Mouse (Mus musculus) heart, adult 2 months (tissue): ENCODE data around the gene Naxe. TPM values are rescaled to one million over a fixed set of nuclear protein-coding genes. Genes with fewer than 3 reads are reported as not detected.

Source experiments
- DNase-seq, 2 experiments: peaks; one replicate each; pipeline ENCODE4 v3.0.0; 2021
- H3K27ac ChIP-seq: fragments of 200-600 bp; 2 replicates; pipeline ENCODE4 v1.8.1; 2022
- H3K27me3 ChIP-seq: fragments of 200-500 bp; 2 replicates; pipeline ENCODE4 v1.6.1; 2012; ENCODE audit warnings: mild to moderate bottlenecking, low read length, inconsistent platforms, mixed read lengths; ENCODE audit not compliant: control insufficient read depth, insufficient read depth
- H3K36me3 ChIP-seq: fragments of 200-500 bp; 2 replicates; pipeline ENCODE4 v1.6.1; 2012; ENCODE audit warnings: low read length, inconsistent platforms; ENCODE audit not compliant: control insufficient read depth, insufficient read depth
- H3K4me1 ChIP-seq: fragments of 200-500 bp; 2 replicates; pipeline ENCODE4 v1.6.1; 2011; ENCODE audit warnings: low read length; ENCODE audit not compliant: control insufficient read depth, insufficient read depth
- H3K4me3 ChIP-seq: fragments of 200-600 bp; 2 replicates; pipeline ENCODE4 v1.8.1; 2022
- H3K79me2 ChIP-seq: fragments of 200-500 bp; replicated peaks from 2 replicates; pipeline ENCODE4 v1.6.1; 2012; ENCODE audit warnings: mild to moderate bottlenecking, inconsistent platforms, low read length, moderate library complexity, mixed read lengths; ENCODE audit not compliant: control insufficient read depth, insufficient read depth
- H3K9ac ChIP-seq: fragments of 200-500 bp; 2 replicates; pipeline ENCODE4 v1.6.1; 2012; ENCODE audit warnings: low read depth, mild to moderate bottlenecking, control low read depth, inconsistent platforms, low read length, mixed read lengths
- CTCF ChIP-seq: fragments of 200-600 bp; IDR thresholded peaks from 2 replicates; pipeline ENCODE4 v1.8.1; 2022; ENCODE audit warnings: antibody characterized with exemption, mild to moderate bottlenecking, moderate library complexity
- EP300 ChIP-seq: fragments of 200-500 bp; IDR thresholded peaks from 2 replicates; pipeline ENCODE4 v1.6.1; 2011; ENCODE audit warnings: low read depth, low read length, control low read depth; ENCODE audit not compliant: insufficient read depth
- POLR2A ChIP-seq: fragments of 200-500 bp; IDR thresholded peaks from 2 replicates; pipeline ENCODE4 v1.6.1; 2011; ENCODE audit warnings: mild to moderate bottlenecking, low read depth, low read length, control low read depth; ENCODE audit not compliant: insufficient read depth
- WGBS: fragments of 180-500 bp; shearing (Covaris S2); methylation state at CpG from one replicate; pipeline ENCODE4 v1.1.7; 2018; 5-methylcytosine and 5-hydroxymethylcytosine counted together
- intact Hi-C: fragments of 180-260 bp; cut with DNase I; formaldehyde crosslinking; loops from one replicate; pipeline ENCODE4 v1.15.1; 2025
- long read RNA-seq: library from polyadenylated mRNA; stranded (forward); transcript quantifications from one replicate; pipeline ENCODE4 v2.0.0, GENCODE M21; 2021
- polyA plus RNA-seq: library from polyadenylated mRNA; depleted of rRNA; stranded (reverse); fragments of >200 nt; gene quantifications from 2 replicates; pipeline ENCODE4 v1.2.3, GENCODE M21; 2012; rRNA removed
- total RNA-seq, 2 experiments: library from RNA; stranded (reverse); gene quantifications; 2 replicates each; pipeline ENCODE4 v1.2.3; 2021

Naxe gene
- total RNA-seq (10 to 100 TPM; 70.6 to 81.9 TPM), polyA plus RNA-seq (86.6 and 96.7 TPM in 2 replicates)
- long read RNA-seq, transcript Naxe-201 (6 exons, 908 nt) = major isoform, 47 of 51 reads
- long read RNA-seq, partial matches to known transcripts = 1 of 51 reads
- long read RNA-seq, other reads (novel, unspliced or antisense) = 3 of 51 reads

- Histone ChIP-seq H3K27me3 (no peaks in the 10 kb centered on the region), H3K9ac (peak within 1 kb of the TSS; percentile 95), H3K79me2 (peaks cover 4% of the 10 kb centered on the region; the same call in 1 of the 2 replicates), H3K4me1 (peaks cover 3% of the 10 kb centered on the region), H3K27ac (peak within 1 kb of the TSS; percentile 73), H3K4me3 (peak within 1 kb of the TSS; percentile 96), H3K36me3 (no peaks in the 10 kb centered on the region)
- intact Hi-C loops = loop anchor here (1.0 kb wide), 1 partner anchor 15 kb away; the partner anchor contains the start of gene Gpatch4
- no peak for TF ChIP-seq CTCF
- TF ChIP-seq EP300 = 0 out of 2 replicates have a peak, but pooled peaks have one; percentile 8
- peak; percentile 76 for TF ChIP-seq POLR2A
- under 1% methylated on average over 60 of the region's 60 CpGs for WGBS
- peak; percentile 89 to 91 for DNase-seq
Measured at GRCm38 (mm10) chr3:88057902-88058696, at the start of gene Naxe. TSS of gene Naxe (minus strand) at chr3:88058495.

- H3K36me3 ChIP-seq = no peaks in the 10 kb centered on the region
- no peak for DNase-seq
- H3K9ac ChIP-seq = no peak overlapping the region
- peaks cover 8% of the 10 kb centered on the region for H3K4me1 ChIP-seq
- 94% methylated on average over 4 of the region's 4 CpGs for WGBS
- intact Hi-C loops = no loop called here
- H3K27ac ChIP-seq = no peak overlapping the region
- no peaks in the 10 kb centered on the region for H3K79me2 ChIP-seq
- TF ChIP-seq CTCF (no peak), EP300 (no peak), POLR2A (no peak)
- H3K4me3 ChIP-seq = no peak overlapping the region
- no peaks in the 10 kb centered on the region for H3K27me3 ChIP-seq
Measured at GRCm38 (mm10) chr3:88106126-88106525, 47.8 kb upstream of the Naxe start.

- Histone ChIP-seq H3K4me3 (no peak overlapping the region), H3K9ac (no peak overlapping the region), H3K27ac (peak overlapping the region; percentile 56), H3K36me3 (no peaks in the 10 kb centered on the region), H3K79me2 (no peaks in the 10 kb centered on the region), H3K4me1 (peaks cover 8% of the 10 kb centered on the region), H3K27me3 (no peaks in the 10 kb centered on the region)
- TF ChIP-seq POLR2A = no peak
- TF ChIP-seq CTCF = no peak
- no peak for TF ChIP-seq EP300
- DNase-seq = peak; percentile 22 to 35
- intact Hi-C loops = no loop called here
- 52% methylated on average over 6 of the region's 6 CpGs for WGBS
Measured at GRCm38 (mm10) chr3:88102611-88103010, 44.3 kb upstream of the Naxe start.

- no peak for TF ChIP-seq EP300
- TF ChIP-seq POLR2A = no peak
- no peak for TF ChIP-seq CTCF
- WGBS = 45% methylated on average over 6 of the region's 6 CpGs
- H3K36me3 ChIP-seq = no peaks in the 10 kb centered on the region
- H3K27ac ChIP-seq = peak overlapping the region; percentile 56
- H3K4me3 ChIP-seq = no peak overlapping the region
- intact Hi-C loops = no loop called here
- DNase-seq = no peak
- H3K4me1 ChIP-seq = peaks cover 8% of the 10 kb centered on the region
- H3K79me2 ChIP-seq = no peaks in the 10 kb centered on the region
- H3K9ac ChIP-seq = no peak overlapping the region
- H3K27me3 ChIP-seq = no peaks in the 10 kb centered on the region
Measured at GRCm38 (mm10) chr3:88102196-88102595, 43.9 kb upstream of the Naxe start.

GRCm38 (mm10) chr3:88101736-88102135 is 43.4 kb upstream of the Naxe start:
- Histone ChIP-seq H3K4me3 (no peak overlapping the region), H3K79me2 (no peaks in the 10 kb centered on the region), H3K9ac (no peak overlapping the region), H3K27ac (peak overlapping the region; percentile 56; the same call in 1 of the 2 replicates), H3K36me3 (no peaks in the 10 kb centered on the region), H3K4me1 (peaks cover 8% of the 10 kb centered on the region), H3K27me3 (no peaks in the 10 kb centered on the region)
- no peak for DNase-seq
- intact Hi-C loops = no loop called here
- 85% methylated on average over 7 of the region's 7 CpGs for WGBS
- TF ChIP-seq EP300 (no peak), CTCF (no peak)

GRCm38 (mm10) chr3:88100251-88100650 is 42.0 kb upstream of the Naxe start:
- Histone ChIP-seq H3K36me3 (no peaks in the 10 kb centered on the region), H3K79me2 (no peaks in the 10 kb centered on the region)

More at GRCm38 (mm10) chr3:88100251-88100650, 42.0 kb upstream of the Naxe start:
- WGBS = 51% methylated on average over 3 of the region's 3 CpGs
- Histone ChIP-seq H3K9ac (no peak overlapping the region), H3K4me1 (peaks cover 8% of the 10 kb centered on the region), H3K27me3 (no peaks in the 10 kb centered on the region), H3K27ac (no peak overlapping the region), H3K4me3 (no peak overlapping the region)
- no peak for DNase-seq
- intact Hi-C loops = no loop called here
- no peak for TF ChIP-seq EP300
- no peak for TF ChIP-seq POLR2A
- TF ChIP-seq CTCF = no peak
